Mouse (Mus musculus): ENCODE measurements at regions not wholly inside any gene's neighbourhood (a gene's known extent, or its start where the extent isn't known, plus 50 kb on each side); places are given as distances from the start of the nearest gene placed in this dataset.

- DNase-seq = no peak
These were observed 404.0 kb upstream of the Acvr2a start for GRCm38 (mm10) chr2:48409876-48410275.

- no peak for DNase-seq
These were observed 402.5 kb upstream of the Acvr2a start for GRCm38 (mm10) chr2:48411392-48411791.

GRCm38 (mm10) chr2:48412683-48413440, 401.0 kb upstream of the Acvr2a start:
- DNase-seq = peak; percentile 76

- no peak for DNase-seq
These were observed 399.1 kb upstream of the Acvr2a start for GRCm38 (mm10) chr2:48414596-48415481.

GRCm38 (mm10) chr2:48416207-48416750, 397.6 kb upstream of the Acvr2a start:
- no peak for DNase-seq

GRCm38 (mm10) chr2:48417000-48417596, 396.8 kb upstream of the Acvr2a start:
- no peak for DNase-seq

GRCm38 (mm10) chr2:48420791-48421190, 393.1 kb upstream of the Acvr2a start:
- DNase-seq = no peak

- no peak for DNase-seq
These were observed 390.0 kb upstream of the Acvr2a start for GRCm38 (mm10) chr2:48423861-48424442.

GRCm38 (mm10) chr2:48424562-48424961, 389.3 kb upstream of the Acvr2a start:
- DNase-seq = no peak

- DNase-seq = no peak
These were observed 388.5 kb upstream of the Acvr2a start for GRCm38 (mm10) chr2:48425200-48426090.

- no peak for DNase-seq
These were observed 381.4 kb upstream of the Acvr2a start for GRCm38 (mm10) chr2:48432545-48432944.

- DNase-seq = peak; percentile 65
These were observed 372.5 kb upstream of the Acvr2a start for GRCm38 (mm10) chr2:48441296-48441990.

- DNase-seq = no peak
These were observed 371.8 kb upstream of the Acvr2a start for GRCm38 (mm10) chr2:48441991-48442544.

- no peak for DNase-seq
These were observed 367.9 kb upstream of the Acvr2a start for GRCm38 (mm10) chr2:48445898-48446604.

GRCm38 (mm10) chr2:48446617-48447016, 367.3 kb upstream of the Acvr2a start:
- DNase-seq = no peak

- no peak for DNase-seq
These were observed 364.6 kb upstream of the Acvr2a start for GRCm38 (mm10) chr2:48449165-48449842.

GRCm38 (mm10) chr2:48456072-48457040, 357.6 kb upstream of the Acvr2a start:
- DNase-seq = peak; percentile 69

- DNase-seq = no peak
These were observed 356.8 kb upstream of the Acvr2a start for GRCm38 (mm10) chr2:48457117-48457516.

Measured in lung, postnatal 36 days (tissue).